Mouse (Mus musculus) left cerebral cortex, adult 11 months (tissue): ENCODE data around the gene Gm13088.
"Not testable (repeated sequence)": the region's sequence is repeated elsewhere in the genome, so short reads cannot be mapped to it uniquely, and the experiment has no call there.

ENCODE experiments used
- DNase-seq: peaks from one replicate; pipeline ENCODE4 v3.0.0; 2022; ENCODE audit warnings: low spot score

Gm13088 gene

DNA sequence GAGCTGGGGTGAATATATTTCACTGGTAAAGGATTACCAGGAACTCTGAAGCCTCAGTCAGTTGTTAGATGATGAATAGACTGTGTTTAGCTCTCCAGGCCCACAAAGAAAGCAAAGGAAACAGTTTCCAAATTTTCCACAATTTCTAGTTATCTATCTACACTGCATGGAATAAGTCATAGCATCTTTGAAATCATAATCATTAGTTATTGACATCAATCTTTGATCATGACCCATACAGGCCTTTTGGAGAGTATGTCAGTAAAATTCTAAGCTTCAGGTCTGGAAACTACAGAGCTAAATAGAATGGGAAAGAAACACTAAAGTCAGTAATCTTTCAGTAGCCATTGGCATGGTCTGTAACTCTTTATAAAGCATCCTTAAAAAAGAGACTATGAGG is at the start of gene Gm13088:
TSS of gene Gm13088 (minus strand) at position 101 of the 400 bp plus-strand sequence.
- not testable (repeated sequence) for DNase-seq

DNA sequence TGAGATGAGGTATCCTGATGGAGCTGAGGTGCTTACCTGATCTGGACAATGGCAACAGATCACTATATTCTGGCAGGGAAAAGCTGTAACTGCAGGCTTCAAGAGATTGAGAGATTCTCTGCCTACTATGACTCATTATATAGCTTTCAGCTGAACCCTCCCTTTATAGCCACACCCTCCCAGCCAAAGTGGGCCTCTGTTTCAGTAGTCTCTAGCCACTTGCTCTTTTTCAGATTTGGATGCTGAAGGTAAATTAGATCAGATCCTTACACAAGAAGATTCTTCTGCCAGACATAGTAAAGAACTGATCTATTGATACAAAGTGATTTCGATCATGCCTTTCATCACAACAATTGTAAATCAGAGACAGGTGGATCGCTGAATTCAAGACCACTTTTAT is 45.6 kb upstream of the Gm13088 start, which contains the start of gene Gm13089:
TSS of gene Gm13089 (minus strand) at position 101 of the 400 bp plus-strand sequence.
- DNase-seq: no peak

DNA sequence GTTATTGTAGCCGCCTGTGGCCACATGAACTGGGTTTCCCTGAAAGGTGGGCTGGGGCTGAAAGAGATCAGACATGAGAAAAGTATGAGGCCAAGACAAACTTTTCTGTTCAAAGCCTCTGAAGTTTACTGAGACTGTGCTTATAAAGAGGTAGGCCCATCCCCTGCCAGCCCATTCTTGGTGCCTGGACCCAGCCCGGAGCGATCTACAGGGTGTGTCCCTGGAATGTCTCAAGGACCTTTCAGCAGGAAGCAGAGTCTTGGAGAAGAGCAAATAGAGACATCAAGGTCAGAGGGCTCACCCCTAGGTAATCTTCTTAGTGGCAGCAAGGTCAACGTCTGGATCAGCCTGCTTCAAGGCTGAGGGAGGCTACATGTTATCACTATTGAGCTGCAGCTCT is 38.9 kb downstream of the Gm13088 start:
- not testable (repeated sequence) for DNase-seq

DNA sequence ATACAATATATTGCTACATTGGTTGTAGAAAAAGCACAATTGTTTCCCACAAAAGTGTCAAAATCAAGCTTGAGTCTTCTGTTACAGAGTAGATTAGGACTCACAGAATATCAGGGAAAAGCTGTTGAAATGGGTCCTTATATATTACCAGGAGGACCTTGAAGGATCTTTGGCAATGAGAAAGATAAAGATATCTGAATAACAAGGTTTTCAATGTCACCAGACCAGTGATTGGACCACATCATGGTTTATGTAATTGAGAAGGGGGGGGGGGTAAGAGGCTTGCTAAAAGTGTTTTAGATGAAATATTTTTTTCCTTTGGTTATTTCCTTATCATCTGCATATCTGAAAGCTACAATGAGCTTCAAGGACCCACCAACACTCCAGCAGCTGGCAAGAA is 42.3 kb downstream of the Gm13088 start, which contains the start of gene Gm13083:
TSS of gene Gm13083 (plus strand) at position 301 of the 400 bp plus-strand sequence.
- DNase-seq: not testable (repeated sequence)

DNA sequence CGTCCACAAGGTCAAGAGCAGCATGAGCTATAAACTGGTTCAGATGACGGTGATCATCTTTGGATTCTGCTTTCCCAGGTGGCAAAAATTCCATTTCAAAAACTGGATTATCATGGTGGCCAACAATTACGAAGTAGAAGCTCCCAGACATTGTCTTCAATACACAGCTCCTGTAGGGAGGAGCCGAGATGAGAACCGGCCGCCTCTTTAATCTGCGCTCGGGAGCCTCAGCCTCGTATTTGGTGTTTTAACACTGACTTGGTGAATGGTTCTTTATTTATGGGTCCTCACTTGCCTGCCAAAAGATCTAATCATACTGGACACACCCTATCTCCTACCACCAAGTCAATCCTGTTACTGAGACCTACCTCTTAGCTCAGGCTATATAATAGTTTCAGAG is 45.1 kb downstream of the Gm13088 start:
- not testable (repeated sequence) for DNase-seq
